Mouse (Mus musculus): ENCODE results near the gene Ccser2. TPM values are rescaled to one million over a fixed set of nuclear protein-coding genes. Genes with fewer than 3 reads are reported as not detected.
A peak's percentile ranks its signal among the peaks of the same experiment; 100 is the strongest.

The Ccser2 gene
- total and polyA plus RNA-seq, 3 experiments: 8.8 to 9.6 (median 9.3) TPM

DNA sequence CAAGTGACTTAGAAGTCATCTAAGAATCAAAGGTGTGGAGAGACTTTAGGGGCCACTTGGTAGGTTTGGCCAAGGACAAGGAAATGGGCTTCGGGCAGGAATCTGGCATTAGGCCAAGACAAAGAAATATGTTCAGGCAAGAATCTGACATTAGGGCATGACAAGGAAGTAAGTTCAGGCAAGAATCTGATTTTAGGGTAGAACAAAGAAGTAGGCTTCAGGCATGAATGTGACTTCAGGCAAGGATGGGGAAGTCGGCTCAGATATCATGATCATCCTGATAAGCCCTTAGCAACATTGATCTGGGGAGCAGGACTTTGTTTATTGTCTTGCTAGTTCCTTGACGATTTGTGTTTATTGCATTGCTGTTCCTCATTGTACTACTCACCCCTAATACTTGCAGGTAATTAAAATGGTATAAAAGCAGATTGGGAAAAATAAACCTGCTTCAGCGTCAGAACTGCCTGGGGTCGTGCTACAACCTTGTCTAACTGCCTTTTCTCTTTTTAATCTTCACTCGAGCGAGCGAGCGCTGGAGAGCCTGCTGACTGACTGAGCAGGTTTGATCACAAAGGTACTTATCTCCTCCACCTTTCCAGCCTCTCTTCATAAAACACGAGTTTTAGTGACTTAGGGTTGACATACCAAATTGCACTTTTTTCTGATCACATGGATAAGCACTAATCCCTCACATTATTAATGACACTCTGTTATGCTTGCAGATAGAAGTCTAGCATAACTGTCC lies 35.8 kb downstream of the Ccser2 start:
- peaks cover 2 to 31% of the 10 kb centered on the region in 2 experiments for H3K36me3 ChIP-seq (replicated peaks in 1 of 2; ENCODE audit: control insufficient read depth in 1 of 2, insufficient read depth in 1 of 2, low read length in 1 of 2)
- H3K4me1 ChIP-seq (ENCODE audit: control insufficient read depth in 1 of 2, insufficient read depth in 2 of 2): peaks cover 21 to 48% of the 10 kb centered on the region in 2 experiments; a peak in 3 of 4 replicates
- H3K27ac ChIP-seq (ENCODE audit: insufficient read depth, low read depth): no peak overlapping the region
- dilution Hi-C loops (cut with MboI; ENCODE audit: extremely low pct_ligation_motif_present, extremely low pct_unique_long_range_greater_than_20kb, low sequenced_read_pairs) (no loop called here), in situ Hi-C loops (cut with MboI; ENCODE audit: low pct_ligation_motif_present, low pct_unique_long_range_greater_than_20kb, low sequenced_read_pairs) (loop anchor here (10.0 kb wide), 1 partner anchor 68 kb away; no protein-coding TSS in a partner anchor)
- no peaks in the 10 kb centered on the region for H3K27me3 ChIP-seq (replicated peaks)
- H3K9ac ChIP-seq (ENCODE audit: insufficient read depth, low read depth): no peak overlapping the region
- TF ChIP-seq POLR2AphosphoS2 (IDR thresholded peaks at IDR 0.05; ENCODE audit: low read depth, low read length) (no peak), RCOR1 (conservative IDR thresholded peaks at IDR 0.05; ENCODE audit: low read depth, low read length) (no peak), ELF1 (IDR thresholded peaks at IDR 0.05; ENCODE audit: low read depth, low read length) (0 out of 2 replicates have a peak, but pooled peaks have one; percentile 16)
- no peak overlapping the region for H3K4me2 ChIP-seq (ENCODE audit: insufficient read depth, low read depth, poor library complexity, severe bottlenecking)
- no peaks in the 10 kb centered on the region for H3K79me2 ChIP-seq (replicated peaks; ENCODE audit: control insufficient read depth, extremely low read depth, insufficient read depth, poor library complexity, severe bottlenecking)
- H3K9me3 ChIP-seq (replicated peaks; ENCODE audit: low read length): no peaks in the 10 kb centered on the region
- H3K4me3 ChIP-seq (replicated peaks in 1 of 3; ENCODE audit: low read depth in 2 of 3, low read length in 2 of 3, poor library complexity in 1 of 3): no peak overlapping the region
- DNase-seq (ENCODE audit: extremely low read depth): no peak

DNA sequence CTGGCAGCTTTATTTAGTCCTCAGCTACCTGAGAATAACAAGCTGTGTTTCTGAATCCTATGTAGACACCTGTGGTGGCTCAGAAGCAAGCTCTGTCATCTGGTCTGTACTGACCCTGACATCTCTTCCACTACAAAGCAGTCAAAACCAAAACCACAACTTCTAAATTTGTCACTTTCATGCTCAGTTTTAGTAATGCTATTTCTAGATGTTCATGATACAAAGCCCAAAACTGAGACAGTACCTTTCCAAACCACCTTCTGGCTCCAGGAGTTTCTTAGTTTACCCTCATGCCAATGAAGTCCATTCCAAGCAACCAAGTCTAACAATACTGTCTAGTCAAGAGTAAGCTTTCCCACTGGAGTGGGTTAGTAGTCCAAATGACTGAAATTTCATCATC lies 36.5 kb downstream of the Ccser2 start:
- peak; percentile 58 for DNase-seq (ENCODE audit: extremely low read depth)
- Histone ChIP-seq H3K4me2 (ENCODE audit: insufficient read depth, low read depth, poor library complexity, severe bottlenecking) (peak overlapping the region; percentile 24; the same call in 1 of the 2 replicates), H3K9ac (ENCODE audit: insufficient read depth, low read depth) (no peak overlapping the region), H3K4me1 (ENCODE audit: control insufficient read depth in 1 of 2, insufficient read depth in 2 of 2) (peaks cover 21 to 45% of the 10 kb centered on the region in 2 experiments; a peak in 3 of 4 replicates), H3K27me3 (replicated peaks) (no peaks in the 10 kb centered on the region), H3K79me2 (replicated peaks; ENCODE audit: control insufficient read depth, extremely low read depth, insufficient read depth, poor library complexity, severe bottlenecking) (no peaks in the 10 kb centered on the region), H3K4me3 (replicated peaks in 1 of 3; ENCODE audit: low read depth in 2 of 3, low read length in 2 of 3, poor library complexity in 1 of 3) (no peak overlapping the region), H3K9me3 (replicated peaks; ENCODE audit: low read length) (no peaks in the 10 kb centered on the region), H3K27ac (ENCODE audit: insufficient read depth, low read depth) (no peak overlapping the region), H3K36me3 (replicated peaks in 1 of 2; ENCODE audit: control insufficient read depth in 1 of 2, insufficient read depth in 1 of 2, low read length in 1 of 2) (peaks cover 2 to 34% of the 10 kb centered on the region in 2 experiments)
- in situ Hi-C loops (cut with MboI; ENCODE audit: low pct_ligation_motif_present, low pct_unique_long_range_greater_than_20kb, low sequenced_read_pairs): loop anchor here (10.0 kb wide), 1 partner anchor 67 kb away; no protein-coding TSS in a partner anchor
- dilution Hi-C loops (cut with MboI; ENCODE audit: extremely low pct_ligation_motif_present, extremely low pct_unique_long_range_greater_than_20kb, low sequenced_read_pairs): no loop called here
- TF ChIP-seq RAD21 (IDR thresholded peaks at IDR 0.05; ENCODE audit: low read depth, low read length) (no peak; the same call in 1 of the 2 replicates), USF1 (IDR thresholded peaks at IDR 0.05; ENCODE audit: low read depth, low read length) (no peak), MXI1 (IDR thresholded peaks at IDR 0.05; ENCODE audit: low read depth, low read length) (no peak; the same call in 1 of the 2 replicates), ZKSCAN1 (IDR thresholded peaks at IDR 0.05; ENCODE audit: borderline replicate concordance, low read depth, low read length) (no peak), E2F4 (IDR thresholded peaks at IDR 0.05; ENCODE audit: insufficient replicate concordance, low read depth, low read length) (0 out of 2 replicates have a peak, but pooled peaks have one; percentile 28), EP300 (IDR thresholded peaks at IDR 0.05; ENCODE audit: low read length) (peak; percentile 99), JUND (conservative IDR thresholded peaks at IDR 0.05; ENCODE audit: low read depth, low read length) (peak; percentile 95), KAT2A (IDR thresholded peaks at IDR 0.05; ENCODE audit: insufficient replicate concordance, low read length) (0 out of 2 replicates have a peak, but pooled peaks have one; percentile 33), IRF4 (IDR thresholded peaks at IDR 0.05; ENCODE audit: low read depth, low read length) (peak; percentile 98), ZMIZ1 (IDR thresholded peaks at IDR 0.05; ENCODE audit: low read depth, low read length) (no peak), CHD2 (IDR thresholded peaks at IDR 0.05; ENCODE audit: low read length) (peak; percentile 79; the same call in 1 of the 2 replicates), MAX (IDR thresholded peaks at IDR 0.05; ENCODE audit: low read length) (peak; percentile 62), NRF1 (IDR thresholded peaks at IDR 0.05; ENCODE audit: low read depth, low read length) (no peak), MYC (IDR thresholded peaks at IDR 0.05; ENCODE audit: low read depth, low read length) (0 out of 2 replicates have a peak, but pooled peaks have one; percentile 55), CTCF (conservative IDR thresholded peaks at IDR 0.05 in 1 of 2, IDR thresholded peaks at IDR 0.05 in 1 of 2; ENCODE audit: low read depth in 2 of 2, low read length in 2 of 2) (no peak), UBTF (IDR thresholded peaks at IDR 0.05; ENCODE audit: low read depth, low read length) (no peak), RCOR1 (conservative IDR thresholded peaks at IDR 0.05; ENCODE audit: low read depth, low read length) (peak; percentile 96), HCFC1 (IDR thresholded peaks at IDR 0.05; ENCODE audit: low read depth, low read length) (no peak), JUN (IDR thresholded peaks at IDR 0.05; ENCODE audit: insufficient read depth, low read depth, low read length) (peak; percentile 88), GABPA (IDR thresholded peaks at IDR 0.05; ENCODE audit: insufficient replicate concordance, low read depth, low read length) (no peak), ZNF384 (IDR thresholded peaks at IDR 0.05; ENCODE audit: low read depth, low read length) (no peak), ZC3H11A (IDR thresholded peaks at IDR 0.05; ENCODE audit: low read depth, low read length) (no peak), TBP (conservative IDR thresholded peaks at IDR 0.05; ENCODE audit: low read depth, low read length) (0 out of 2 replicates have a peak, but pooled peaks have one; percentile 24), SMC3 (IDR thresholded peaks at IDR 0.05; ENCODE audit: low read depth, low read length) (peak; percentile 4; the same call in 1 of the 2 replicates), CHD1 (IDR thresholded peaks at IDR 0.05; ENCODE audit: low read depth, low read length) (peak; percentile 52; the same call in 1 of the 2 replicates), BHLHE40 (IDR thresholded peaks at IDR 0.05; ENCODE audit: low read depth, low read length) (peak; percentile 79), USF2 (conservative IDR thresholded peaks at IDR 0.05; ENCODE audit: low read depth, low read length) (no peak), POLR2A (IDR thresholded peaks at IDR 0.05; ENCODE audit: low read depth, low read length) (no peak), POLR2AphosphoS2 (IDR thresholded peaks at IDR 0.05; ENCODE audit: low read depth, low read length) (no peak)
